Mouse (Mus musculus) kidney, embryonic 14.5 days (tissue): ENCODE measurements around the gene Rnf150. TPM values are rescaled to one million over a fixed set of nuclear protein-coding genes. Genes with fewer than 3 reads are reported as not detected.
A peak's percentile ranks its signal among the peaks of the same experiment; 100 is the strongest.

Source experiments
- ATAC-seq: fragments of 200-750 bp; cut with Nextera tagmentation; 2 replicates; pipeline ENCODE4 v1.8.0; 2017; ENCODE audit warnings: moderate number of reproducible peaks, mild to moderate bottlenecking, moderate TSS enrichment, moderate library complexity; ENCODE audit not compliant: low FRiP score, low TSS enrichment
- H3K27ac ChIP-seq: fragments of 300-500 bp; sonication (generic); 2 replicates; pipeline ENCODE4 v1.5.1; 2014; ENCODE audit warnings: low read depth, mild to moderate bottlenecking, low read length, moderate library complexity, mixed read lengths
- H3K27me3 ChIP-seq: fragments of 300-500 bp; sonication (generic); 2 replicates; pipeline ENCODE4 v1.6.1; 2014; ENCODE audit warnings: mild to moderate bottlenecking, low read length; ENCODE audit not compliant: control insufficient read depth, insufficient read depth
- H3K36me3 ChIP-seq: fragments of 300-500 bp; sonication (generic); 2 replicates; pipeline ENCODE4 v1.6.1; 2014; ENCODE audit warnings: low read length, mixed read lengths; ENCODE audit not compliant: control insufficient read depth, insufficient read depth
- H3K4me1 ChIP-seq: fragments of 300-500 bp; sonication (generic); 2 replicates; pipeline ENCODE4 v1.6.1; 2014; ENCODE audit warnings: low read length, mixed read lengths; ENCODE audit not compliant: control insufficient read depth, insufficient read depth
- H3K4me2 ChIP-seq: fragments of 300-500 bp; sonication (generic); replicated peaks from 2 replicates; pipeline ENCODE4 v1.6.1; 2014; ENCODE audit warnings: low read depth, mild to moderate bottlenecking, low read length
- H3K4me3 ChIP-seq: fragments of 300-500 bp; sonication (generic); 2 replicates; pipeline ENCODE4 v1.5.1; 2014; ENCODE audit warnings: mild to moderate bottlenecking, low read length
- H3K9ac ChIP-seq: fragments of 300-500 bp; sonication (generic); 2 replicates; pipeline ENCODE4 v1.6.1; 2014; ENCODE audit warnings: low read depth, mild to moderate bottlenecking, low read length, moderate library complexity
- H3K9me3 ChIP-seq: fragments of 300-500 bp; sonication (generic); 2 replicates; pipeline ENCODE4 v1.6.1; 2016; ENCODE audit warnings: low read length; ENCODE audit not compliant: control insufficient read depth
- WGBS: fragments of 180-500 bp; shearing (Covaris S2); extraction: QIAGEN DNeasy Blood & Tissue Kit; methylation state at CpG from one replicate; pipeline ENCODE4 v1.1.7; 2014; 5-methylcytosine and 5-hydroxymethylcytosine counted together
- polyA plus RNA-seq: library from polyadenylated mRNA; unstranded; fragments of >200 nt; fragmentation: Nextera tagmentation; extraction: Ambion mirVana; gene quantifications from 2 replicates; pipeline ENCODE4 v1.2.1, GENCODE M21; 2014

Gene Rnf150
- 3.0 and 3.9 TPM in 2 replicates for polyA plus RNA-seq

DNA sequence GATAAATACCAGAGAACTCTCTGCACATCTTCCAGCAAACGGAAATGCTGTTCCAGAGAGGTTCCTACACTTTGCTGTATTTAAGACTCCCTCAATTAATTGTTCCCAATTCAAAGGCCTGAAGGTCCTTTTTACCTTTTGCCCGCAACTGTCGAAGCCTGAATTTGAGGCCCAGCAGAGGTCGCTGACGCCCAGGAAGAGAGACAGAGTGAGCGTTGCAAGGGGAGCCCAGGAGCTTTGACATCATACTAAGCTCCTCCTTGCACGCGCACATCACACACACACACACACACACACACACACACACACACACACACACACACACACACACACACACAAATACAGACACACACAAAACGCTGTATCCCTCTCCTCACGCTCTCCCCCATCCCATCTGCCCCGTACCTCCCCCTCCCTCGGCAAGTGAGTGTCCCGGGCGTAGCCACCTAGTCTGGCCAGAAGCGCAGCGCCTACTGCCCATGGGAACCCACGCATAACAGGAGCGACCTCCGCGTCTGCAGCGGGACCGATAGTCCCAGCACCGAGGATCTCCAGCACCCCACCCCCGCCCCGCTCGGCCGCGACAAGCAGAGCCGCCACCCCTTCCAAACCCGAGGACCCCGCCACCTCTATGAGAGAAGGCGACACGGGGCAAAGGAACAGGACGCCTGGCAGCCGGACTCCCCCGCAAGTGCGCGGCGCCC lies at the start of gene Rnf150:
Gene Rnf150, plus strand, starts transcription at position 316 of the 704 bp plus-strand sequence.
- ATAC-seq = peak; percentile 82
- Histone ChIP-seq H3K4me2 (peak within 1 kb of the TSS; percentile 64), H3K4me1 (peaks cover 14% of the 10 kb centered on the region), H3K27me3 (no peaks in the 10 kb centered on the region), H3K36me3 (no peaks in the 10 kb centered on the region), H3K9ac (peak within 1 kb of the TSS; percentile 84), H3K9me3 (no peaks in the 10 kb centered on the region), H3K4me3 (peak within 1 kb of the TSS; percentile 74), H3K27ac (peak within 1 kb of the TSS; percentile 66)
- WGBS = under 1% methylated on average over 38 of the region's 39 CpGs

DNA sequence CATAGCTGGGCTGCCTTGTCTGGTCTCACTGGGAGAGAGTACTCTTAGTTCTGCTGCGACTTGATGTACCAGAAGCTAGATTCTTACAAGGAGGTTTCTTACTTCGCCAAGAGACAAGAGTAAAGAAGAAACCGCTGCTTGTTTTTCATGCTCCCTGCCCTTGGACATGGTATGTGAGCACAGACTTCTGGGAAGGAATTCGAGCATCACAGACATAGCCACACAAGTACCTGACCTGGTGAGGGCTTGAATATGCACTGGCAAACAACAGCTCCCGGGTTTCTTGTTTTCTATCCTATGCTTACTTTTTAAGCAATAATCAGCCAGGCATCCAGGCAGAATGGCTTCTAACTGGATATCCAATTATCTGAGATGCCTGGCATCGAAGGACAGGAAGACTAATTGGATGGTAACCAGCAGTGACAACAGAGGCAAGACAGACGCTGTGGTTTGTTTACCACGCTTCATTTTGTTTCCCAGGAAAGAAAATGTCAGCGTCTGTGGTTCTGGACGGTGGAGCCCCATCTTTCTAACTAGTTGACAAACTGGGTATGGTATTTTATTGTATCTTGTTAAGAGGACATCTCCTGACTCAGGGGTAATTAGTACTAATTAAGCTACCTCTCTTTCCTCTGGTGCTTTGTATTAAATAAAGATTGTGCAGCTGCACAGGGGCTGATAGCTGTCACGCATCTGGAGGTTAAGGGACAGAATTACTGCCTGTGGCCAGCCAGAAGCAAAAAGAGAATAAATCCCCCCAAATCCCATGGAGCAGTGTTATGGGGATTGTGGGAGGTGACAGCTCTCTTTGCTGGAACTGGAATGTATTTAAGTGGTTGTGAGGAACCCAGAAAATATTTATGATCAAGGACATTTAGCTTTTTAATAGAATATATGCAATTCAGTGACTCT lies 36.8 kb upstream of the Rnf150 start:
- no peak overlapping the region for H3K9ac ChIP-seq
- no peaks in the 10 kb centered on the region for H3K9me3 ChIP-seq
- no peaks in the 10 kb centered on the region for H3K27me3 ChIP-seq
- H3K27ac ChIP-seq = no peak overlapping the region
- H3K4me2 ChIP-seq = no peak overlapping the region
- 51% methylated on average over 11 of the region's 11 CpGs for WGBS
- ATAC-seq = 0 out of 2 replicates have a peak, but pooled peaks have one; percentile 64
- H3K4me1 ChIP-seq = no peaks in the 10 kb centered on the region
- no peaks in the 10 kb centered on the region for H3K36me3 ChIP-seq
- H3K4me3 ChIP-seq = no peak overlapping the region

- no peak overlapping the region for H3K4me2 ChIP-seq
- 66% methylated on average over 3 of the region's 3 CpGs for WGBS
- H3K36me3 ChIP-seq = no peaks in the 10 kb centered on the region
- no peak overlapping the region for H3K9ac ChIP-seq
- H3K4me1 ChIP-seq = no peaks in the 10 kb centered on the region
- H3K4me3 ChIP-seq = no peak overlapping the region
- no peaks in the 10 kb centered on the region for H3K9me3 ChIP-seq
- H3K27me3 ChIP-seq = no peaks in the 10 kb centered on the region
- no peak overlapping the region for H3K27ac ChIP-seq
- no peak for ATAC-seq
These were observed 22.7 kb upstream of the Rnf150 start for GRCm38 (mm10) chr8:82840415-82840814.

DNA sequence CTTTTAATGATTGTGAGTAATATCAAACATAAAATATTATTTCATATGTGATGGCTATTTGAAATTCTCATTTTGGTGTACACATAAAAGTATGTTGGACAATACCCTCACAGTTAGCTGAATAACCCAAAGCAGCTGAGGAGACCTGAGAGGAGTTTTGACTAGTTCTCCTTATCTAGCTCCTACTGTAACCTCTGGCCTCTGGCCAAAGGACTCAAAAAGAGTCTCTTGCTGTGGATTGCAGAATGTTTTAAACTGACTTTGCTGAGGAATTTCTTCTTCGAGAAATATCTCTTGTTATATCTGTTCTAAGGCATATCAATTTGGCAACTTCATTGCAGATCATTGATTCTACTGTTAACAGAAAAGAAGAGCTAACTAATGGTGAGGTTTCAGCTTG lies 22.2 kb upstream of the Rnf150 start:
- Histone ChIP-seq H3K27ac (no peak overlapping the region), H3K4me2 (no peak overlapping the region), H3K27me3 (no peaks in the 10 kb centered on the region), H3K9me3 (no peaks in the 10 kb centered on the region), H3K4me1 (no peaks in the 10 kb centered on the region), H3K9ac (no peak overlapping the region), H3K4me3 (no peak overlapping the region), H3K36me3 (no peaks in the 10 kb centered on the region)
- 49% methylated on average over 1 of the region's 1 CpGs for WGBS
- ATAC-seq = no peak

DNA sequence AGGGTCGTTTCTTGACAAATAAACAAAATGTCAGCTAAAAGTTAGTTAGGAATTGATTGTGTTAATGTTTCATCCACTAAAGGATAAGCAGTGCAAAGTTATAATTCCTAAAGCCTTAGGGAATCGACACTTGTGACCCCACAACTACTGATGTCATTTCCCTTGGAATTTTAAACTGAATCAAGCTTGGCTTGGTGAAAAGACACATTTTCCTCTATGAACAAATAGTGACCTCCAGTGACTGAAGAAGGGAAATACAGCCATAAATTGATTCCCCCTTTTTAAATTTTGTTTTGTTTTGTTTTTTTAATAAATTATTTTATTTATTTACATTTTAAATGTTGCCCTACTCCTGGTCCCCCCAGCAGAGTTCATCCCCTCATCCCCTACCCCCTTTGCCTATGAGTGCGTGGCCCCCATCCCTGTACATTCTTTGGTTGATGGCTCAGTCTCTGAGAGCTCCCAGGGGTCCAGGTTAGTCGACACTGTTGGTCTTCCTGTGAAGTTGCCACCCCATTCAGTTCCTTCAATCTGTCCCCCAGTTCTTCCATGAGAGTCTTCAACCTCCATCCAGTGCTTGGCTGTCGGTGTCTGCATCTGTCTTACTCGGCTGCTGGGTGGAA lies 21.5 kb upstream of the Rnf150 start:
- no peaks in the 10 kb centered on the region for H3K4me1 ChIP-seq
- no peaks in the 10 kb centered on the region for H3K9me3 ChIP-seq
- no peak overlapping the region for H3K4me3 ChIP-seq
- 60% methylated on average over 6 of the region's 6 CpGs for WGBS
- H3K4me2 ChIP-seq = no peak overlapping the region
- H3K36me3 ChIP-seq = no peaks in the 10 kb centered on the region
- no peaks in the 10 kb centered on the region for H3K27me3 ChIP-seq
- no peak overlapping the region for H3K9ac ChIP-seq
- no peak for ATAC-seq
- H3K27ac ChIP-seq = no peak overlapping the region

DNA sequence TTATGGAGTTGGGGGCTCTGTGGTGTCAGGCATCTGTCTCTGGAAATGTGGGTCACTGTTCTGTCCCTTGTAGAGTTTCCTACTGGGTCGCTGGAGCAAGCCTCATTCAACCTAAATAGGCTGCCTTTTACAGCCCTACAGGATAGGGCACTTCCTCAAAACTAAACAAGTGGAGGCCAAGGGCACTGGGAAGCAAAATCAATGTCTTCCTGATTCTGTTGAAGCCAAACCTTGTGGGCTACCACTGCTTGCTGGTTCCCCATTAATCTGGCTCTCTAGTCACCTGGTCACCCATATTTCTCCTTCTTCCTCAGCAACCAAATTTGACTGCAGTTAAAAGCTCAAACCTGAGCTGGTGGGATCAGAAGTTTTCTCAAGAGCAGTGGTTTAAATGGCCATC lies 19.5 kb upstream of the Rnf150 start:
- Histone ChIP-seq H3K9me3 (no peaks in the 10 kb centered on the region), H3K4me3 (no peak overlapping the region), H3K9ac (no peak overlapping the region), H3K4me2 (no peak overlapping the region), H3K27ac (no peak overlapping the region), H3K4me1 (no peaks in the 10 kb centered on the region), H3K36me3 (no peaks in the 10 kb centered on the region), H3K27me3 (no peaks in the 10 kb centered on the region)
- ATAC-seq = no peak
- 39% methylated on average over 1 of the region's 1 CpGs for WGBS

DNA sequence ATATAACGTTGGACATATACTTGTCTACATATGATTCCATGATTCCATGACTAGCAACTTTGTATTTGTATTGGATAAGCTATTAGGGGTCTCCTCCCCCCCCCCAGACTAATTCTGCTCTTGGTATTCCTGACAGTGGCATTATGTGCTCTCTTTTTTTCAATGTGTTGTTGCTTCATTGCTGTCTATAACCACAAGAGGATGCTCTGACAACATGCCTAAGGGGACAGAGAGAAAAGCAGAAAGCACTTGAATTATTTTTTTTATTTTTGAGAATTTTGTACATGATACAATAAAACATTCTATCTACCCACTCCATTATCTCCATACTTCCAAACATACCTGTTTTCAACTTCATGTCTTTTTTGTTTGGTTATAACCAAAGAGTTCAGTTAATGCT lies 18.7 kb upstream of the Rnf150 start:
- Histone ChIP-seq H3K9me3 (no peaks in the 10 kb centered on the region), H3K4me3 (no peak overlapping the region), H3K9ac (no peak overlapping the region), H3K27me3 (no peaks in the 10 kb centered on the region), H3K36me3 (no peaks in the 10 kb centered on the region), H3K27ac (no peak overlapping the region), H3K4me1 (no peaks in the 10 kb centered on the region), H3K4me2 (no peak overlapping the region)
- no peak for ATAC-seq
- 43% methylated on average over 1 of the region's 1 CpGs for WGBS

DNA sequence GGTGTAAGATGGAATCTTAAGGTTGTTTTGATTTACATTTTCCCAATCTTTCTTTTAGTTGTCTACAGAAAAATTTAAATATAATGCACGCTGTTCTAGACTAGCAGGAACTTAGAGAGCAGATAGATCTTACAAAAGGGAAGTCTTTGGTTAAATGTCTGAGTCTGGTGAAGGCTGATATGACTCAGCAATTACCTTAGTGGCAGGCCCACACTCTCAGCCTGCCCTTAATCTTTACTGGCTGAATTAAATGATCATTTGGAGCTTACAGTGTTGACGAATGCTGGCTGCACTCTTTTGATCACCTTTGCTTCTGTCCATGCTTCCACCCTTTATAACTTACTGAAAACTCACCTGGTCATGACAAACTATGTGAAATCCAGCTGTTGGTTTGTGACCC lies 17.1 kb upstream of the Rnf150 start:
- Histone ChIP-seq H3K27ac (no peak overlapping the region), H3K4me2 (no peak overlapping the region), H3K9ac (no peak overlapping the region), H3K27me3 (no peaks in the 10 kb centered on the region), H3K36me3 (no peaks in the 10 kb centered on the region), H3K9me3 (no peaks in the 10 kb centered on the region), H3K4me1 (no peaks in the 10 kb centered on the region), H3K4me3 (no peak overlapping the region)
- no peak for ATAC-seq
- WGBS = 75% methylated on average over 2 of the region's 2 CpGs

GRCm38 (mm10) chr8:82846730-82847129 lies 16.4 kb upstream of the Rnf150 start:
- Histone ChIP-seq H3K9ac (no peak overlapping the region), H3K4me1 (no peaks in the 10 kb centered on the region), H3K4me3 (no peak overlapping the region), H3K27me3 (no peaks in the 10 kb centered on the region), H3K4me2 (no peak overlapping the region), H3K9me3 (no peaks in the 10 kb centered on the region), H3K27ac (no peak overlapping the region), H3K36me3 (no peaks in the 10 kb centered on the region)
- 84% methylated on average over 4 of the region's 4 CpGs for WGBS
- ATAC-seq = no peak
